Mouse (Mus musculus): Measurements from ENCODE around the gene Chia1. TPM values are rescaled to one million over a fixed set of nuclear protein-coding genes. Genes with fewer than 3 reads are reported as not detected.
A peak's percentile ranks its signal among the peaks of the same experiment; 100 is the strongest.

The Chia1 gene
- polyA plus RNA-seq, 2 experiments: not detected

GRCm38 (mm10) chr3:106128807-106129493 lies 15.9 kb downstream of the Chia1 start:
- TF ChIP-seq EP300 (IDR thresholded peaks at IDR 0.05; ENCODE audit: low read depth) (no peak), CTCF (IDR thresholded peaks at IDR 0.05; ENCODE audit: low read depth) (no peak)
- no peak overlapping the region for H3K27ac ChIP-seq
- H3K27me3 ChIP-seq (ENCODE audit: control insufficient read depth, insufficient read depth, low read length): no peaks in the 10 kb centered on the region
- H3K4me2 ChIP-seq (ENCODE audit: low read depth): no peak overlapping the region
- no peaks in the 10 kb centered on the region for H3K36me3 ChIP-seq (replicated peaks; ENCODE audit: control insufficient read depth, insufficient read depth, low read depth)
- H3K4me3 ChIP-seq (ENCODE audit: insufficient read depth in 1 of 2, low read depth in 2 of 2, low read length in 2 of 2): no peak overlapping the region
- no peak overlapping the region for H3K9ac ChIP-seq (replicated peaks)
- DNase-seq (ENCODE audit: low read depth in 3 of 3, low spot score in 3 of 3) (no peak), ATAC-seq (ENCODE audit: insufficient read depth) (peak; percentile 23; the same call in 1 of the 2 replicates)
- 46% methylated on average over 4 of the region's 4 CpGs for WGBS (ENCODE audit: insufficient replicate concordance)
- H3K9me3 ChIP-seq (ENCODE audit: control insufficient read depth, low read length): no peaks in the 10 kb centered on the region
- no peaks in the 10 kb centered on the region for H3K4me1 ChIP-seq (replicated peaks; ENCODE audit: control insufficient read depth in 2 of 2, insufficient read depth in 2 of 2, low read length in 1 of 2)

- 49% methylated on average over 5 of the region's 5 CpGs for WGBS (ENCODE audit: insufficient replicate concordance)
- no peak overlapping the region for H3K4me2 ChIP-seq (ENCODE audit: low read depth)
- H3K27me3 ChIP-seq (ENCODE audit: control insufficient read depth, insufficient read depth, low read length): no peaks in the 10 kb centered on the region
- no peak for DNase-seq (ENCODE audit: low read depth in 3 of 3, low spot score in 3 of 3)
- no peak overlapping the region for H3K9ac ChIP-seq (replicated peaks)
- H3K36me3 ChIP-seq (replicated peaks; ENCODE audit: control insufficient read depth, insufficient read depth, low read depth): no peaks in the 10 kb centered on the region
- no peak overlapping the region for H3K4me3 ChIP-seq (ENCODE audit: insufficient read depth in 1 of 2, low read depth in 2 of 2, low read length in 2 of 2)
- no peak for TF ChIP-seq CTCF (IDR thresholded peaks at IDR 0.05; ENCODE audit: low read depth)
- TF ChIP-seq EP300 (IDR thresholded peaks at IDR 0.05; ENCODE audit: low read depth): no peak
- H3K27ac ChIP-seq: no peak overlapping the region
- H3K4me1 ChIP-seq (replicated peaks; ENCODE audit: control insufficient read depth in 2 of 2, insufficient read depth in 2 of 2, low read length in 1 of 2): no peaks in the 10 kb centered on the region
- no peak for ATAC-seq (ENCODE audit: insufficient read depth)
- no peaks in the 10 kb centered on the region for H3K9me3 ChIP-seq (ENCODE audit: control insufficient read depth, low read length)
These were observed 18.7 kb downstream of the Chia1 start for GRCm38 (mm10) chr3:106131690-106132089.

- Histone ChIP-seq H3K36me3 (replicated peaks; ENCODE audit: control insufficient read depth, insufficient read depth, low read depth) (no peaks in the 10 kb centered on the region), H3K27me3 (ENCODE audit: control insufficient read depth, insufficient read depth, low read length) (no peaks in the 10 kb centered on the region), H3K4me2 (ENCODE audit: low read depth) (no peak overlapping the region), H3K4me3 (ENCODE audit: insufficient read depth in 1 of 2, low read depth in 2 of 2, low read length in 2 of 2) (no peak overlapping the region), H3K9me3 (ENCODE audit: control insufficient read depth, low read length) (no peaks in the 10 kb centered on the region; the same call in 1 of the 2 replicates), H3K9ac (replicated peaks) (no peak overlapping the region), H3K27ac (no peak overlapping the region), H3K4me1 (replicated peaks; ENCODE audit: control insufficient read depth in 2 of 2, insufficient read depth in 2 of 2, low read length in 1 of 2) (no peaks in the 10 kb centered on the region)
- ATAC-seq (ENCODE audit: insufficient read depth) (no peak), DNase-seq (ENCODE audit: low read depth in 3 of 3, low spot score in 3 of 3) (no peak)
- TF ChIP-seq EP300 (IDR thresholded peaks at IDR 0.05; ENCODE audit: low read depth) (no peak), CTCF (IDR thresholded peaks at IDR 0.05; ENCODE audit: low read depth) (no peak)
- WGBS (ENCODE audit: insufficient replicate concordance): 68% methylated on average over 10 of the region's 10 CpGs
These were observed 31.1 kb downstream of the Chia1 start for GRCm38 (mm10) chr3:106144081-106144480.

GRCm38 (mm10) chr3:106154413-106154812 lies 41.4 kb downstream of the Chia1 start:
- Histone ChIP-seq H3K27ac (no peak overlapping the region), H3K9me3 (ENCODE audit: control insufficient read depth, low read length) (no peaks in the 10 kb centered on the region), H3K9ac (replicated peaks) (no peak overlapping the region), H3K4me1 (replicated peaks; ENCODE audit: control insufficient read depth in 2 of 2, insufficient read depth in 2 of 2, low read length in 1 of 2) (no peaks in the 10 kb centered on the region), H3K27me3 (ENCODE audit: control insufficient read depth, insufficient read depth, low read length) (no peaks in the 10 kb centered on the region), H3K36me3 (replicated peaks; ENCODE audit: control insufficient read depth, insufficient read depth, low read depth) (no peaks in the 10 kb centered on the region), H3K4me2 (ENCODE audit: low read depth) (no peak overlapping the region), H3K4me3 (ENCODE audit: insufficient read depth in 1 of 2, low read depth in 2 of 2, low read length in 2 of 2) (no peak overlapping the region)
- DNase-seq (ENCODE audit: low read depth in 3 of 3, low spot score in 3 of 3): no peak
- no peak for TF ChIP-seq EP300 (IDR thresholded peaks at IDR 0.05; ENCODE audit: low read depth)
- TF ChIP-seq CTCF (IDR thresholded peaks at IDR 0.05; ENCODE audit: low read depth): no peak
- WGBS (ENCODE audit: insufficient replicate concordance): 71% methylated on average over 2 of the region's 2 CpGs
- ATAC-seq (ENCODE audit: insufficient read depth): no peak

GRCm38 (mm10) chr3:106167464-106167863 lies 54.4 kb downstream of the Chia1 start, which contains the start of gene Chil3:
Gene Chil3 (minus strand): TSS chr3:106167564.
- no peak within 1 kb of the TSS for H3K9ac ChIP-seq (replicated peaks)
- no peaks in the 10 kb centered on the region for H3K36me3 ChIP-seq (replicated peaks; ENCODE audit: control insufficient read depth, insufficient read depth, low read depth)
- no peak within 1 kb of the TSS for H3K4me3 ChIP-seq (ENCODE audit: insufficient read depth in 1 of 2, low read depth in 2 of 2, low read length in 2 of 2)
- H3K4me2 ChIP-seq (ENCODE audit: low read depth): no peak within 1 kb of the TSS
- no peak within 1 kb of the TSS for H3K27ac ChIP-seq
- WGBS (ENCODE audit: insufficient replicate concordance): 57% methylated on average over 3 of the region's 3 CpGs
- ATAC-seq (ENCODE audit: insufficient read depth) (no peak), DNase-seq (ENCODE audit: low read depth in 3 of 3, low spot score in 3 of 3) (no peak)
- H3K9me3 ChIP-seq (ENCODE audit: control insufficient read depth, low read length): no peaks in the 10 kb centered on the region
- no peaks in the 10 kb centered on the region for H3K4me1 ChIP-seq (replicated peaks; ENCODE audit: control insufficient read depth in 2 of 2, insufficient read depth in 2 of 2, low read length in 1 of 2)
- H3K27me3 ChIP-seq (ENCODE audit: control insufficient read depth, insufficient read depth, low read length): no peaks in the 10 kb centered on the region
- TF ChIP-seq CTCF (IDR thresholded peaks at IDR 0.05; ENCODE audit: low read depth) (no peak), EP300 (IDR thresholded peaks at IDR 0.05; ENCODE audit: low read depth) (no peak)
